Mouse (Mus musculus) thymus, postnatal 25 days (tissue): ENCODE measurements around the gene Ctsj.
"Not testable (repeated sequence)": the region's sequence is repeated elsewhere in the genome, so short reads cannot be mapped to it uniquely, and the experiment has no call there.

ENCODE experiments used
- DNase-seq: peaks from one replicate; pipeline ENCODE4 v3.0.0; 2022

Gene Ctsj

DNA sequence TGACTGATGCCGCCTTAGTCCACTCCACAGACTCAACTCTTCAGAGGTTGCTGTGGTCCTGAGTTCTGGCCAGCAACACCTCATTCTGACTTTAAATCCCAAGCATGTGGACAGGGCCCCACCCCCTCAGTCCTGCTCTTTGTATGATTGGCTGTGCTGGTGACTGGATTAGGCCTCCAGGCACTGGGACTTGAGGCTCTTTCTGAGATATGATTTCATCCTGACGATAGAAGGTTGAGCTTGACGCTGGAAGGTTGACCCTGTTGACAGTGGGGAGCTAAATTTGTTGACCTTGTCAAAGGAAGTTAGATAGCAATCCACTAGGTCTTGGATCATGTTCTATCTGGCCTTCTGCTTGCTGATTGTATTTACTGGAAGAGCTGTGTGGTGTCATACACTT lies at the start of gene Ctsj:
TSS of gene Ctsj (minus strand) at position 101 of the 400 bp plus-strand sequence.
- DNase-seq: no peak

DNA sequence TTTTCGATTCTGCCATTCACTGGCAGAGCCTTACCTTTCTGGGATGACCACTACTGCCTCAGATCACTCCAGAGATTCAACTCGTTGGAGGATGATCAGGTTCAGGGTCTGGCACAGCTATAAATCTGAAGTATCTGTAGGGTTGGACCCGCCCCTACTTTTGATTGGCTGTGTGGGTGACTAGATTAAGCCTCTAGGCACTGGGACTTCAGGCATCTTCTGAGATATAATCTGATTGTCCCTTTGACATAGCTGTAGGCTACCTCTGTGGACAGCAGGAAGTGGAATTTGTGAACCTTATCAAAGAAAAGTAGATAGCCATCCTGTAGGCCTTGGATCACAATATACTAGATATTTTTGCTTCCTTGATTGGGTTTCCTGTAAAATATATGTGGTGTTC lies 34.8 kb upstream of the Ctsj start, which contains the start of gene Ctsq:
TSS of gene Ctsq (minus strand) at position 101 of the 400 bp plus-strand sequence.
- DNase-seq: no peak

DNA sequence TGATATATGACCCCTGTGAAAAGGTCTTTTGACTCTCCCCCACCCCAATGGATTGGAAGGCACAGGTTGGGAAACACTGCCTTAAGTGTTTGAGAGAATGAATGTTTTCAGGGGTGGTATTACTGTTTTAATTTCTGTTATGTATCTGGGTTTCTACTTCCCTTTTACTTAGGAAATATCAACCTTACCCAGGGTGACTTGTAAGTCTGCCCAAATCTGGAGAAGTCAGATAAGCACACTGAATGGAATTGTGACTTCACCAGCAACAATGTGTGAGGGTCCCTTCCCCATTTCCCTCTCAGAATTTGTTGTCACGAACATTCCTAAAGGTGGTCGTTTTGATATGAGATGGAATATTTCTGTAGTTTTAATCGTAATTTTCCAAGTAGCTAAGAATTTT lies 17.0 kb upstream of the Ctsj start:
- no peak for DNase-seq

DNA sequence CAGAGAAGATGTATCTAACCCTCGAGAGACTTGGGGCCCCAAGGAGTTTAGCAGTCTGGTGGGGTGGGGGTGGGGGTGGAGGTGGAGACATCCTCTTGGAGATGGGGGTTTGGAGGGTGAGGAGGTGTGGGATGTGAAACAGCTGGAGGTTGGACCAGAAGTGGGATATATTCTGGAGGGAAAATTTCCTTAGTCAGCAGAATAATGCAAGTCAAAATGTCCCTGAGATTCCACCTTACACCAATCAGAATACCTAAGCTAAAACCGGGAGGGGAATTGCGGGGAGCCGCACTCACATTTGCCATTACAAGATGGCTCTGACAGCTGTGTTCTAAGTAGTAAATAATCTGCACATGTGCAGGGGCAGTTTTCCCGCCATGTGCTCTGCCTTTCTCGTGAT lies 16.1 kb upstream of the Ctsj start:
- no peak for DNase-seq

DNA sequence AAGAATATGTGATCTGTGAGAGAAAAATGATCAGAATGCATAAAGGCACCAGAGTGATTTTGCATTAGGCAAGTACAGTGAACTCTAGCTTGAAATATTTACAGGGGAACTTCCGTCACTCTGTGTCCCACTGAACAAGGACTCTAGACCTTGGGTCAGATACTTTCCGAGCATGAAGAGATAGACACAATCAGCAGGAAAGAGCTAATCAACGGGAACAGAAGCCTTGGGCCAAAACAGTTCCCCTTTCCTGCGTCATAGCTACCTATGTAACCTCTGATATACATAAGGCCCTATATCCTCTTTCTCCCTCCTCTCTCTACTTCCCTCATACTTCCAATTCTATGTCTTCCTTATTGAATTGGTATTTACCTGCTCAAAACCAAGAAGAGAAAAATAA lies 4.4 kb upstream of the Ctsj start:
- DNase-seq: no peak

DNA sequence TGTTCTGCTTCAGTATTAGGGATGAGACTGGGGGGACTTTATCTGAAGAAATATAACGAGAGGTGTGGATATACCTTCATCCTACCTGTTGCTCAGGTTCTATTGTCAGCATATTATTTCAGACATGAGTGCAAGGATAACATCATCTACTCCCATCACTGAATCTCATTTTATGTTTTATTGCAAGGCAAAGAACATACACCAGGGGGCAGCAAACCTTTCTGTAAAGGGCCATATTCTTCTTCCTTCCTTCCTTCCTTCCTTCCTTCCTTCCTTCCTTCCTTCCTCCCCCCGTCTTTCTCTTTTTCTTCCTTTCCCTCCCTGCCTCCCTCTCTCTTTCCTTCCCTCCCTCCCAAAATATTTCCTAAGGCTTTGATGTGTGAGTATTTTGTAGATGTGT lies 8.2 kb downstream of the Ctsj start:
- DNase-seq: no peak

DNA sequence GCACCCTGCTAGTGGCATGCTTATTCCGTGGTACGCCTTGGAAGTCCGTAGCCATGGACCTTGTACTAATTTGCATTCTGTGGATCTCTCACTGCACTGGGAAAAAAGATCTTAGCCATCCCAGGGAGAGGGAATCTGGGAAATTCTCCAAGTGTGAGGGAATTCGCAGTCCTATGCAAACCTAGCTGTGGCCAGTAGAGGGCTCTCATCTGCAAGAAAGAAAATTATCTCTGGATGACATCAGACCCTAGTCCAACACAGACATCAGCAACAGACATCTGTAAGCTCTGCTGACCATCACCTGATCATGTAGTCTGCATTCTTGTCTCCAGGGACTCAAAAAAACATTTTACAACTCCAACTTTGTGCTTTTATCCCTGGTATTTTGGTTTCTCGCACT lies 18.8 kb downstream of the Ctsj start:
- not testable (repeated sequence) for DNase-seq

DNA sequence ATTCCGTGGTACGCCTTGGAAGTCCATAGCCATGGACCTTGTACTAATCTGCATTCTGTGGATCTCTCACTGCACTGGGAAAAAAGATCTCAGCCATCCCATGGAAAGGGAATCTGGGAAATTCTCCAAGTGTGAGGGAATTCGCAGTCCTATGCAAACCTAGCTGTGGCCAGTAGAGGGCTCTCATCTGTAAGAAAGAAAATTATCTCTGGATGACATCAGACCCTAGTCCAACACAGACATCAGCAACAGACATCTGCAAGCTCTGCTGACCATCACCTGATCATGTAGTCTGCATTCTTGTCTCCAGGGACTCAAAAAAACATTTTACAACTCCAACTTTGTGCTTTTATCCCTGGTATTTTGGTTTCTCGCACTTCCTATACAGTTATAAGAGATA lies 33.4 kb downstream of the Ctsj start:
- not testable (repeated sequence) for DNase-seq

DNA sequence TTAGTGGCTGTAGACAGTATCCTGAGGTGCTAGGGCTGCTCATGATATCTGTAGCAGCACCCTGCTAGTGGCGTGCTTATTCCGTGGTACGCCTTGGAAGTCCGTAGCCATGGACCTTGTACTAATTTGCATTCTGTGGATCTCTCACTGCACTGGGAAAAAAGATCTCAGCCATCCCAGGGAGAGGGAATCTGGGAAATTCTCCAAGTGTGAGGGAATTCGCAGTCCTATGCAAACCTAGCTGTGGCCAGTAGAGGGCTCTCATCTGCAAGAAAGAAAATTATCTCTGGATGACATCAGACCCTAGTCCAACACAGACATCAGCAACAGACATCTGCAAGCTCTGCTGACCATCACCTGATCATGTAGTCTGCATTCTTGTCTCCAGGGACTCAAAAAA lies 41.8 kb downstream of the Ctsj start:
- DNase-seq: not testable (repeated sequence)

DNA sequence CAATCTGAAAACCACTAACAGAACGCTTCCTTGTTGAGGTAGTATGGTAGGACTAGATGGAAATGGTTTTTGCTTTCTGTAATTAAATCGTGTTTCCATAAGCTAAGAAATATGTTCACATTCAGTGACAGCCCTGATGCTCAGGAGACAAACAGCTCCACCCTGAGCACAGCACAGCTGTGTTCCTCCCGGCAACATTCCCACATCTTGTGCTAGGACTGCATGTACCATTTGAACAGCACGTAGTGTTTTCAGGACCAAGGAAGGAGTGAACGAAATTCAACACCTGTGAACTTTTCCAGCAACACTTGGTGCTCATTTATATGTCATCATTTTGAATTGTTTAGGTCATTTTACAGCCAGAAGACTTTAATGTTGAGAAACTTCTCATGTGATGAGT lies 44.1 kb downstream of the Ctsj start:
- DNase-seq: no peak
